In the genomic region with DNA sequence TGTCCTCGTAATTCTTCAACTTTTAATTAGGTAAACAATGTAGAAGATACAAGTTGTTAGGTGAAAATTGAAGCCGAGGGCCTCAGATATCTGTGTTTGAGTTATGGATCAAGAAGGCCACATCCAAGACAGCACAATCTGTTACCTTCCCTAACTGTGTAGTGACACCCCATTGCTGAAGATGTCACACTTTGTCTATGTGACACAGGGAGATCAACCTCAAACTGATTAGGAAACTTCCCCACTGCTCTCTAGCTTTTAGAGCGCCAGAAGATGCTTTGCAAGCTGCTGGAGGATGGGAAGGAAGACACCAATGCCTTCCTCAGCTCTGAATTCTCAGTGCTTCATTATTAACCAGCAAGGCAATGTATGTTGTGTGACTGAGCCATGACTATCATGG, we compare ENCODE assay signal across 23 mouse cellular contexts.
"Had no signal": no experiment of that assay in that cellular context is flagged by ENCODE, and none has a peak within 500 bp of the region (broad histone marks: within the 10 kb centered on the region; RNA-seq: fewer than 3 reads in every experiment).

No protein-coding gene starts in this region.

- H3K9me3 ChIP-seq: heart, embryonic 13.5 days; heart, embryonic 15.5 days; hindbrain, embryonic 13.5 days; hindbrain, embryonic 15.5 days; kidney, embryonic 15.5 days; limb, embryonic 13.5 days; limb, embryonic 15.5 days had no signal

- H3K27ac ChIP-seq: heart, adult 2 months; heart, embryonic 13.5 days; heart, embryonic 15.5 days; hindbrain, embryonic 13.5 days; hindbrain, embryonic 15.5 days; hindbrain, postnatal 0 days; kidney, embryonic 15.5 days; kidney, postnatal 0 days; limb, embryonic 13.5 days; limb, embryonic 15.5 days had no signal

- ATAC-seq: hindbrain, postnatal 0 days had no signal

- H3K9ac ChIP-seq: heart, embryonic 13.5 days; heart, embryonic 15.5 days; hindbrain, embryonic 13.5 days; hindbrain, embryonic 15.5 days; kidney, embryonic 15.5 days; limb, embryonic 13.5 days; limb, embryonic 15.5 days had no signal

- H3K36me3 ChIP-seq: heart, embryonic 13.5 days; heart, embryonic 15.5 days; hindbrain, embryonic 13.5 days; hindbrain, embryonic 15.5 days; kidney, embryonic 15.5 days; limb, embryonic 13.5 days; limb, embryonic 15.5 days had no signal

- H3K4me3 ChIP-seq: heart, adult 2 months; heart, embryonic 13.5 days; heart, embryonic 15.5 days; hindbrain, embryonic 13.5 days; hindbrain, embryonic 15.5 days; kidney, embryonic 15.5 days; limb, embryonic 13.5 days; limb, embryonic 15.5 days had no signal

- H3K4me2 ChIP-seq: heart, embryonic 11.5 days; heart, embryonic 13.5 days; heart, embryonic 15.5 days; hindbrain, embryonic 13.5 days; hindbrain, embryonic 15.5 days; kidney, embryonic 15.5 days; limb, embryonic 13.5 days; limb, embryonic 15.5 days had no signal

- H3K27me3 ChIP-seq: heart, embryonic 13.5 days; heart, embryonic 15.5 days; hindbrain, embryonic 13.5 days; hindbrain, embryonic 15.5 days; kidney, embryonic 15.5 days; limb, embryonic 13.5 days; limb, embryonic 15.5 days had no signal

- H3K4me1 ChIP-seq: heart, embryonic 13.5 days; heart, embryonic 15.5 days; hindbrain, embryonic 13.5 days; hindbrain, embryonic 15.5 days; kidney, embryonic 15.5 days; limb, embryonic 13.5 days; limb, embryonic 15.5 days had no signal

- DNase-seq: gastrocnemius, postnatal 14 days; gastrocnemius, postnatal 36 days; heart, adult 11 months; heart, adult 2 months; heart, postnatal 14 days; heart, postnatal 36 days; kidney, adult 11 months; kidney, adult 2 months; kidney, adult 9 months; kidney, postnatal 14 days; layer of hippocampus, adult 9-11 months; layer of hippocampus, postnatal 36 days; left cerebral cortex, postnatal 4 days had no signal
